Comparison of ENCODE assay signal across 11 mouse cellular contexts in the genomic region with DNA sequence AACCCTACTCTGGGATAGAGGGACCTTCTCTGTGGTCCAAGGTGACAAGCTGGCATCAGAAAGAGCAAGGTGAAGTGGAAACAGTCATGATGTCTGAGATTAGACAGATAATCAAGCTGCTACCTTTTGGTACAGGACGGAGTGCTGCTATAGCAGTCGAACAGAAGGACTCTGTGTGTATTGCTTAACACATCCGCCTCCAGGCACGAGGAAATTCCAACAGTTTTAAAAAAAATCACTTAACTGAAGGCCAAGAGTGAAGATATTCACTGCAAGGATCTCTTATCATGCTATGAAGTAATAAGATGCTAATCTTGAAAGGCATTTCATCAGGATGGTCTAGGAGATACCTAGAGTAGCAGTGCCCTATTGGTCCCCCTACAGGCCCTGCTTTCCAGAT.
"Had no signal": no experiment of that assay in that cellular context is flagged by ENCODE, and none has a peak within 500 bp of the region (broad histone marks: within the 10 kb centered on the region; RNA-seq: fewer than 3 reads in every experiment).

No protein-coding gene starts in this region.

- ATAC-seq: liver, postnatal 0 days; midbrain, embryonic 13.5 days had no signal

- H3K4me3 ChIP-seq: limb, embryonic 15.5 days; liver, embryonic 13.5 days; lung, embryonic 15.5 days; midbrain, embryonic 13.5 days had no signal

- DNase-seq: kidney, adult 11 months; kidney, adult 9 months; kidney, postnatal 36 days; layer of hippocampus, postnatal 36 days; liver, embryonic 13.5 days; liver, postnatal 0 days; thymus, postnatal 4 days had no signal

- H3K27ac ChIP-seq: kidney, postnatal 0 days; limb, embryonic 15.5 days; liver, embryonic 13.5 days; lung, embryonic 15.5 days; midbrain, embryonic 13.5 days had no signal
